Mouse (Mus musculus): ENCODE data around the gene Apbb2.

Apbb2 gene

DNA sequence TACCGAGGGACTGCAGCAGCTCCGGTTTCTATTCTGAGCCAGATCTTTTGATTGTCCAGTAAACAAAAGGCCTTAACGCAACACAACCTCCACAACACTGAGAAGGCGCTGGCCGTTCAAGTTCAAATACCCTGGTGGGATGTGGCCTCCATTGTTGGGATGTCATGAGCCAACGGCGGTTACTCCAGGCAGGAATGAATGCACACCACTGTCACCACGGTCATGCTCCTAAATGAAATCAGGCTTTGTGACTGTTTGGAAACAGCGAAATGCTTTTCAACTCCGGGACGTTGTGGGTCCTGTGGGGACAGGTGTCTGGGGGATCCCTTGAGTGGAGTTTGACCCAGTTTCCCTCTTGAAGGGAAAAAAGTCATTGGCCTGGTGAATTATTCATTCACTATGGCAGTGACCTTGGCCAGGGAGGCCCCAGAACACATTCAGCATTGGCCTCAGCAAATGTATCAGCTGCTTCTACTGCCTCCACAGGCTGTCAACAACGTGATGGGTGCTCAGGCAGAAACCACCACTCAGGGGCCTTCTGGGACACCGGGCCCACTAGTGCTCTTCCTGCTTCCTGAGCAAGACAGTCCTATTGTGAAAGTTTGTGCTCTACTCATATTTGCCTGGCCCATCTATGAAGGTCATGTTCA, 244.9 kb downstream of the Apbb2 start:
- DNase-seq = no peak

DNA sequence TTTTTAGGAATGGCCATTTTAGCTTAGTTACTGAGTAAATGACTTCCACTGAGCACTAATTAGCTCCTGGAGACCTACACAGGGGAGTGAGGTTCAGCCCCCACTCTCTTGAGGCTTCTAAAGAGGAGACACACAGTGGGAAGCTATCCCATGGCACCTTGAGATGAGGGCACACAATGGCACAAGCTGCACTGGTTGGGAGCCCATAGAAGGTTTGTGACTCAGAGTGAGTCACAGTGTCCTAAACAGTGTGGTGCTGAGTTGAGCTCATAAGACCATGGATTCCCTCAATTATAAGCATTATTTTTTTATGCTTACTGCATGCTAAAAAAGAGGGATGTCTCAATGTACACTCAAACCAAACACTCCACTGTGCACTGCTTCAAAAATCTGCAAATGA, 247.5 kb downstream of the Apbb2 start:
- DNase-seq = no peak

GRCm38 (mm10) chr5:66368966-66369365, 249.6 kb downstream of the Apbb2 start:
- peak in 1 of 2 experiments; percentile 43 for DNase-seq

GRCm38 (mm10) chr5:66367641-66368040, 250.9 kb downstream of the Apbb2 start:
- no peak for DNase-seq

- no peak for DNase-seq
Measured at GRCm38 (mm10) chr5:66363274-66364261, 255.0 kb downstream of the Apbb2 start.

- no peak for DNase-seq
Measured at GRCm38 (mm10) chr5:66360739-66361138, 257.8 kb downstream of the Apbb2 start.

DNA sequence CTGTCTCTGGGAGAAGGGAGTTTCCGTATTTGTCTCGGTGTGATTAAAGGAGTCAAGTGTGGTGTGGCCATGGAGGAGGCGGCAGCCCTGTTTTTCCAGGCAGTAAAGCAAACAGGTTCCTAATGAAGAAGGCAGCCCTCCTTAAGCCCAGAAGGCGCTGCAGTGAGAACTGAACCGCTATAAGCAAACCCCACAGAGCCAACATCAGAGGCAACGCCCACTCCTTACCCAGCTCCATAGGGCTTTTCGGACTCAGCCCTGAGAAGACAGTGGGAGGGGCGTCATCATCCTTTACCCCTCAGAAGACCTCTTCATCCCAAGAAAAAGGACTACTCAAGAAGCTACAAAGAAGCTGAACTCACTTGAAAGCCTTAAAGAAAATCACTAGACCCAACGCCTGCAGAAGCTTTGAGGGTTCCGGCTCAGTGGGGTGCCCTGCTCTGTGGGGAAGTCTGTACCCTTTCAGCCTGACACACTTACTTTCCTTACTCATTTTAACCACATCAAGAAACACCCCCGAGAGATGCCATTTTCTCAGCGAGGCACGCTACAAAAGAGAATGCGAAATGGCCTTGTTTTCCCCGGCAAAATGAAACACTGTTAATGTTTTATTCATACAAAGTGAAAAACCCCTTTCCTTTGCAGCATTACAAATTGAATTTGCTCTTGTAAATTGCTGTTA, 258.7 kb downstream of the Apbb2 start:
- no peak for DNase-seq

DNA sequence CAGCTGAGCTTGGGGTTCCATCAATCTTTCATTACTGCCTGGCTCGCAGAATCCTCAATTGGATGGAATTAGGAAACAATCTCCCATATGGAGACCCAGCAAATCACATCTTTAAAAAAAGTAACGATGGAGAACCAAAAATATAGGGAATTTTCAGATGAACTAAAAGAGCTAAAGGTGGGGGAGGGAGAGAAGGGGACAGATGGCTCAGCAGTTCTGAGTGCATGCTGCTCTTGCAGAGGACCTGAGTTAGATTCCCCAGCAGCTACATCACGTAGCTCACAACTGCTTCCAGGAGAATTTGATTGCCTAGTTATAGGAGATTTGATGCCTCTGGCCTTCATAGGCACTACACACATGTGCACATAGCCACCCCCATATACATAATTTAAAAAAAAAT, 263.4 kb downstream of the Apbb2 start:
- no peak for DNase-seq

DNA sequence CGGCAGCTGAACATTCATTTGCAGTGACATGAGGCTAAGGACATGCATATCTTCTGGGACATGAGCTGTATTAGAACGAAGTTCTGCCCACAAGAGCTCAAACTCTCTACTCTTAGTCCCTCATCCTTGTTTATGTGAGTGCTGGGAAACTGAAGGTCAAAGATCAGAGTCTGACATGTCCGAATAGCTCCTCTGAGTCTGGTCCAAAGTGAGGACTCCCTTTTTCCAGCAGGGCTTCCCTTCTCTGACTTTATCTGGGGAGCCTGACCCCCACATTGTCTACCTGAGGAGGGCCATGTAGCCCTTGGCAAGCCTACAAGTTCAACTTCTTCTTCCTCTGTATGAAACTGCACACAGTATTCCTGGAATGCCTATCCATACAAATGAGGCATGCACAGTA, 264.7 kb downstream of the Apbb2 start:
- no peak for DNase-seq

DNA sequence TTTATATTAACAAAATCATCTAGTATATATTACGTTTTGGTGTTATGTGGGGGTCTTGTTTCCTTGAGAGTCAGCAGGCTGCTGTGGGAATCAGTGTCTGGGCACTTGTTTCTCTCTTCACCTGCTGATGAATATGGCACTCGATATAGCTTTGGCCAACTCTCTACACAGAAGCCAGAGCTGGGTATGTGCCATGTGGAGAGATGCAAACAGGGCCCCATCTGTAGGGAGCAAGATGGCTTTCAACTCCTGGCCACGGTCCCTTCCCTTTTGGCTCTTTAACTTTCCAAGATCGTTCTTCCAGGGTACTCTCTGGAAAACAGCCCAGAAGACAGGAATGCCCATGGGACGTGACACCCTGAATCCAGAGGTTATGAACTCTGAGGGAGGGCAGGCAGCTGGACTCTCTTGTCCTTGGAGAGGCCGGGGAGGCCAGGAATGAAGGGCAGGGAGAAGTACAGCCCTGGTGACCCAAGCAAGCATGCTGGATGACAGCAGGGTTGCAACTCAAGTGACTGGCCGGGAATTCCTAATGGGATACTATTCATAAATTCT, 266.7 kb downstream of the Apbb2 start:
- DNase-seq = no peak

GRCm38 (mm10) chr5:66351064-66351463, 267.5 kb downstream of the Apbb2 start:
- DNase-seq = no peak

GRCm38 (mm10) chr5:66350611-66351010, 268.0 kb downstream of the Apbb2 start:
- DNase-seq = no peak

GRCm38 (mm10) chr5:66348421-66348820, 270.2 kb downstream of the Apbb2 start:
- DNase-seq = no peak

- DNase-seq = no peak
Measured at GRCm38 (mm10) chr5:66346756-66347155, 271.8 kb downstream of the Apbb2 start.

DNA sequence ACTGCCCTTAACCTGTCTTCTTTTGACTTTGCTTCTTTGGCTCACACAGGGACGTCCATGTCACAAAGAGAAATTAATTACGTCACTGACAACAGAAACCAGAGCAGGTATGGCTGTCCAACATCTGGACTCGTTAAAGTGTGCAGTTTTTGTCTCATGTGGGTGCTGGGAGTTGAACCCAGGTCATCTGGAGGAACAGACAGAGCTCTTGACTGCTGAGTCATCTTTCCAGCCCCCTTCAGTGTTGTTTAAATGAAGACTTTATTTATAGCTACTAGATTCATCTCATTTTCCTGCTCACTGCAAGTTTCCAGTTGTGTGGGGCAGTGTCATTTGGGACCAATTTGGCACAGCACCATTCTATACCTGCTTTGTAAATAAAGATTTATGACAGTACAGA, 273.4 kb downstream of the Apbb2 start:
- no peak for DNase-seq

DNA sequence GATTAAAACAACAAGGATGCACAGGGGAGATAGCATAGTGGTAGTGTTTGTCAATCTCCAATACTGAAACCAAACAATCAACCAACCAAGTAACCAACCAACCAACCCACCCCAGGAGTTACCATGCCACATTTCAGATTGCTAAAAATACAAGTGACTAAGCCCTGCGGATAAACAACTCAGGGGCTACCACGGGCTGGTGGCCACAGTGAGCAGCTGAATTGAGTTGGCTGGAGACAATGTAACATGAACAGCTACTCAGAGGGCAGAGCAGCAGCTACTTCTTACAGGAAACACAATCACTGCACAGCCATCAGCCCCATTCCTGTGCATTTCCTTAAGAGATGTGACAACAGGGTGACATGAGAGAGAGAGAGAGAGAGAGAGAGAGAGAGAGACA, 274.4 kb downstream of the Apbb2 start:
- DNase-seq = no peak

DNA sequence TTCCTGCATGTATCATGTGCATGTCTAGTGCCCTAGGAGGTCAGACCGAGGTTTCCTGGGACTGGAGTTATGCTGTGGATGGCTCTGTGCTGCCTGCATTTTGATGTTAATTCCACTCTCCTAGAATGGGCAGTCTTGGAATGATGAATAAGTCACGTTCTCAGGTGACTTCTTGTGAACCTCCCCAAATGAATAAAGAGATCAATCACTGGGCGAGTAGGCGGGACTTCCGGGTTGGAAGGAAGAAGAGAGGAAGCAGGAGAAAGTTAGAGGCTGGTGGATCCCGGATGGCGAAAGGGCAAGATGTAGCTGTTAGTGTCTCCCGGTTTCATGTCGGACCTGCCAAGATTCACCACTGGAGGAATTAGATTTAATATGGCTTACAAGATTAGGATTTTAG, 276.3 kb downstream of the Apbb2 start:
- DNase-seq = no peak

GRCm38 (mm10) chr5:66341848-66342247, 276.7 kb downstream of the Apbb2 start:
- DNase-seq = no peak

DNA sequence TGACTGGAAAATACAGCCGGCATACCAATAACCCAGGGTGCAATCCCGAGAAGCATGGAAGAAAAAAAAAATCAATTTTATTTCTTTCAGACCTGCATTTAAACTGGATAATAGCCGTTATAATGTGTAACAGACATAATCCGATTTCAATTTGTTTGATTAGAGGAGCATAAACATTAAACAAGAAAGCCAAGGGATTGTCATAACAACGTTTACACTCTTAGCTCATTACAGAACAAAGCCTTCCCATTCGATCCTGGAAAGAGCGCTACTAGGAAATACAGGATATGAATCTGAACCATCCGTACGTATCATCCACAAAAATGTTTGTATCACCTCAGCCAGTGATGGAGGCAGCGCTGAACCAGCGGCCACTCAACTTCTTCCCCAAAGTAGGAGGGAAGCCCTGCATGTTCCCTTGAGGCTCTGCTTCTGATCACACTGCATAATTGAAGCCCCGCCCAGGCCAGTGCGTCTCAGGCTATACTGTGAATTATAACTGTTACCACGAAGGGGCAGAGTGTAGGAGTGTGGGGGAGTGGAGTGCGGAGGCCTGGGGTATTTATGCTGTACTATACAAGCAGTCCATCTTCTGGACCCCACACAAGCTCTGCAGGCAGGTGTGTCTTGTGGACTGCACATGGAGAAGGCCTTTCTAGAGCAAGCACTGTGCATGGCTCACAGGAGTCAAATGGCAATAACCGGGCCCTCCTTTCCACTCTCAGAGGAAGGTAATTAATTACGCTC, 278.1 kb downstream of the Apbb2 start:
- DNase-seq = no peak

GRCm38 (mm10) chr5:66338583-66338982, 280.0 kb downstream of the Apbb2 start:
- no peak for DNase-seq

- no peak for DNase-seq
Measured at GRCm38 (mm10) chr5:66337969-66338345, 280.6 kb downstream of the Apbb2 start.
